Mouse (Mus musculus) megakaryocyte, adult 5-6 weeks (primary cell): ENCODE results near the gene Txndc12. TPM values are rescaled to one million over a fixed set of nuclear protein-coding genes. Genes with fewer than 3 reads are reported as not detected.

Source experiments
- ATAC-seq: 2 replicates; pipeline ENCODE4 v1.8.0; 2016; ENCODE audit warnings: mild to moderate bottlenecking, inconsistent platforms; ENCODE audit not compliant: poor library complexity, severe bottlenecking
- total RNA-seq, 2 experiments: library from RNA; stranded (forward) in 1 of 2; stranded (reverse) in 1 of 2; fragments of 153-499, 151-499 nt in 1 of 2; fragments of 221-1000, 200-1000 nt in 1 of 2; gene quantifications; 2 replicates each; pipeline versions ENCODE4 v1.2.3 to v1.2.4; 2015 to 2017

Gene Txndc12
- total RNA-seq, 2 experiments from 2014 or later, result 56.1 to 66.5 TPM

- no peak for ATAC-seq
These were observed 11.6 kb downstream of the Txndc12 start for GRCm38 (mm10) chr4:108845824-108846569.

GRCm38 (mm10) chr4:108847715-108848504 is 13.5 kb downstream of the Txndc12 start, which contains the start of gene Kti12:
Gene Kti12, plus strand, starts transcription at chr4:108847785.
- peak; percentile 89 for ATAC-seq

GRCm38 (mm10) chr4:108848505-108848848 is 14.1 kb downstream of the Txndc12 start, which contains the start of gene A730015C16Rik:
Gene A730015C16Rik, minus strand, starts transcription at chr4:108848619.
- ATAC-seq, result peak; percentile 16

GRCm38 (mm10) chr4:108866806-108867205 is 32.4 kb downstream of the Txndc12 start:
- no peak for ATAC-seq

GRCm38 (mm10) chr4:108869730-108870374 is 35.5 kb downstream of the Txndc12 start:
- peak; percentile 96 for ATAC-seq

GRCm38 (mm10) chr4:108873746-108874145 is 39.3 kb downstream of the Txndc12 start:
- ATAC-seq, result no peak

- no peak for ATAC-seq
These were observed 43.5 kb downstream of the Txndc12 start for GRCm38 (mm10) chr4:108877901-108878300.

- ATAC-seq, result peak; percentile 91
These were observed 44.8 kb downstream of the Txndc12 start, which contains the start of gene Rab3b for GRCm38 (mm10) chr4:108878963-108879822. Gene Rab3b, plus strand, starts transcription at chr4:108879063.

GRCm38 (mm10) chr4:108883815-108884214 is 49.4 kb downstream of the Txndc12 start:
- ATAC-seq, result no peak

- no peak for ATAC-seq
These were observed 53.1 kb downstream of the Txndc12 start for GRCm38 (mm10) chr4:108887456-108887855.

- no peak for ATAC-seq
These were observed 56.5 kb downstream of the Txndc12 start for GRCm38 (mm10) chr4:108890876-108891275.

- ATAC-seq, result no peak
These were observed 66.0 kb downstream of the Txndc12 start for GRCm38 (mm10) chr4:108900421-108900820.

GRCm38 (mm10) chr4:108902886-108903285 is 68.5 kb downstream of the Txndc12 start:
- no peak for ATAC-seq

- no peak for ATAC-seq
These were observed 68.9 kb downstream of the Txndc12 start for GRCm38 (mm10) chr4:108903346-108903745.

GRCm38 (mm10) chr4:108904076-108904475 is 69.7 kb downstream of the Txndc12 start:
- ATAC-seq, result no peak

GRCm38 (mm10) chr4:108904790-108905189 is 70.4 kb downstream of the Txndc12 start:
- no peak for ATAC-seq

- no peak for ATAC-seq
These were observed 71.5 kb downstream of the Txndc12 start for GRCm38 (mm10) chr4:108905859-108906258.

- ATAC-seq, result no peak
These were observed 73.1 kb downstream of the Txndc12 start for GRCm38 (mm10) chr4:108907475-108907874.

GRCm38 (mm10) chr4:108909872-108910425 is 75.5 kb downstream of the Txndc12 start:
- no peak for ATAC-seq
